Mouse (Mus musculus) bone marrow, adult 2 months (tissue): Measurements from ENCODE around the gene Cacna1g. TPM values are rescaled to one million over a fixed set of nuclear protein-coding genes. Genes with fewer than 3 reads are reported as not detected.

Experiments
- H3K27ac ChIP-seq: fragments of 200-500 bp; 2 replicates; pipeline ENCODE4 v1.5.1; 2012; ENCODE audit warnings: low read depth, mild to moderate bottlenecking, control low read depth, inconsistent platforms, low read length; ENCODE audit not compliant: control insufficient read depth, poor library complexity, insufficient read depth
- H3K4me1 ChIP-seq: fragments of 200-500 bp; 2 replicates; pipeline ENCODE4 v1.6.1; 2011; ENCODE audit warnings: low read length; ENCODE audit not compliant: control insufficient read depth, insufficient read depth
- H3K4me3 ChIP-seq: fragments of 200-500 bp; replicated peaks from 2 replicates; pipeline ENCODE3; 2011; ENCODE audit warnings: mild to moderate bottlenecking, low read depth, low read length, control low read depth; ENCODE audit not compliant: control insufficient read depth
- CTCF ChIP-seq: fragments of 200-500 bp; IDR thresholded peaks from 2 replicates; pipeline ENCODE4 v1.5.1; 2011; ENCODE audit warnings: low read length, control low read depth; ENCODE audit not compliant: control insufficient read depth, insufficient read depth
- POLR2A ChIP-seq: fragments of 200-500 bp; IDR thresholded peaks from 2 replicates; pipeline ENCODE4 v1.6.1; 2011; ENCODE audit warnings: low read depth, mild to moderate bottlenecking, control low read depth, low read length, borderline replicate concordance; ENCODE audit not compliant: control insufficient read depth
- WGBS: fragments of 180-500 bp; shearing (Covaris S2); methylation state at CpG from one replicate; pipeline ENCODE4 v1.1.7; 2018; 5-methylcytosine and 5-hydroxymethylcytosine counted together
- polyA plus RNA-seq: library from polyadenylated mRNA; stranded (reverse); fragments of >200 nt; gene quantifications from 2 replicates; pipeline ENCODE4 v1.2.4, GENCODE M21; 2011; ENCODE audit warnings: low replicate concordance; ENCODE audit not compliant: missing spikeins, insufficient read depth, insufficient read length

Cacna1g gene
- polyA plus RNA-seq, 1 experiment = 26.8 TPM

DNA sequence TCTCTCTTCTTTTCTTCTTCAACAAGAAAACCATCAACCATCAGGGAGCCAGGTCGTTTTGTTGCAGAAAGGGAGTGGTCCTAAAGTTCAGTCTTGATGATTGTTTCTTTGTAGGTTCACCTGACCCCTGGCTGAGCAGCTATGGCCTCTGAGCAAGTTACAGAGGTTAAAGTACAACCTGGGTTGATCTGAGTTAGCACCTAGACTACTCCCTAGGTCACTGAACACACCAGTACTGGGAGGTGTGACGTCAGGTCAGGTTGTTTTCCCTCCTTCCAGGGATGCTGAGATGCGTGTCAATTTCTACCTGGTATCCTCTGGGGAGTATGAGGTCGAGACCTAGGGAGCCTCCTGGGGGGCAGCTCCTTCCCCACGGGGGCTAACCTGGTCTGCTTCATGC lies 48.8 kb downstream of the Cacna1g start:
- no peaks in the 10 kb centered on the region for H3K4me1 ChIP-seq
- H3K4me3 ChIP-seq = no peak overlapping the region
- no peak for TF ChIP-seq CTCF
- TF ChIP-seq POLR2A = no peak
- no peak overlapping the region for H3K27ac ChIP-seq
- WGBS = 70% methylated on average over 5 of the region's 5 CpGs

- Histone ChIP-seq H3K4me3 (no peak overlapping the region), H3K4me1 (no peaks in the 10 kb centered on the region), H3K27ac (no peak overlapping the region)
- 58% methylated on average over 15 of the region's 15 CpGs for WGBS
- TF ChIP-seq CTCF (no peak), POLR2A (no peak)
Observed at GRCm38 (mm10) chr11:94424380-94424779, 49.6 kb downstream of the Cacna1g start.

DNA sequence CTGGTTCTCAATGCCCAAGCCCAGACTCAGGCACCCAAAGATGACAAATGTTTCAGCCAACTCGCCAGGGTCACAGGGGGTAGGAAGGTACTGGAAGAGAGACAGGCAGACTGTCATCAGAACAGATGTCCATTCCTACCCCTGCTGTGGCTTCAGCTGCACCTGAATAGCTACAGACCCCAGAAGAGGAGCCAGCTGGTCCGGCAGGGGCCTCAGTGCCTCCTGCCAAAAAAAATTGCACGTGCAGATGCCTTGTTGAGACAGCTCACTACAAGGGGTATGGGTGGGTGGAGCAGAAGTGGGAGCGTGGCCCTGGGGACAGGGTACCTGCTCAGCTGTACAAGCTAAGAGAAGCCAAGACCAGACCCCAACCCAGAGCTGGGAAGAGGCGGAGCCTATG lies 50.1 kb downstream of the Cacna1g start:
- Histone ChIP-seq H3K4me1 (no peaks in the 10 kb centered on the region), H3K27ac (no peak overlapping the region), H3K4me3 (no peak overlapping the region)
- no peak for TF ChIP-seq CTCF
- no peak for TF ChIP-seq POLR2A
- 66% methylated on average over 5 of the region's 5 CpGs for WGBS

GRCm38 (mm10) chr11:94420991-94421390 lies 53.0 kb downstream of the Cacna1g start:
- TF ChIP-seq CTCF (no peak), POLR2A (no peak)
- 53% methylated on average over 6 of the region's 6 CpGs for WGBS
- H3K4me1 ChIP-seq = no peaks in the 10 kb centered on the region
- H3K4me3 ChIP-seq = no peak overlapping the region
- H3K27ac ChIP-seq = no peak overlapping the region

DNA sequence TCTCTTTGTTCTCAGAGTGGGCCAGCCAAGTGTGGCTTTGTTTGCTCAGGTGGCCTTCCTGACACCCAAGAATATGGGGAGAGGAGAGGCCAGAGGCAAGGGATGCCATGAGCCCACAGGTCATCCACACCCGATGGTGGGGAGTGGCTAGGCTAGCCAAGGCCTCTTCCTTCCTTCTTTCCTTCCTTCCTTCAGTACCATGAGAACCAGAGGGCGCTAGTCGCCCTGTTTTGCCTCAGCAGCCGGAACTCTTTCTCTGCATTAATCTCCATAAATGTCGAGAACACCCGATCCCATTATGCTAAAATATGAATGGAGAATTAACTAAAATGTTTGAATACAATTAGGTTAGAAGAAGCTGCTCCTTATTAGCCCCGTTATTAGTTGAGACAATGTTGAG lies 53.7 kb downstream of the Cacna1g start:
- Histone ChIP-seq H3K4me3 (no peak overlapping the region), H3K27ac (no peak overlapping the region), H3K4me1 (no peaks in the 10 kb centered on the region)
- WGBS = 9% methylated on average over 7 of the region's 7 CpGs
- TF ChIP-seq CTCF = peak; percentile 26; the same call in 1 of the 2 replicates
- no peak for TF ChIP-seq POLR2A

DNA sequence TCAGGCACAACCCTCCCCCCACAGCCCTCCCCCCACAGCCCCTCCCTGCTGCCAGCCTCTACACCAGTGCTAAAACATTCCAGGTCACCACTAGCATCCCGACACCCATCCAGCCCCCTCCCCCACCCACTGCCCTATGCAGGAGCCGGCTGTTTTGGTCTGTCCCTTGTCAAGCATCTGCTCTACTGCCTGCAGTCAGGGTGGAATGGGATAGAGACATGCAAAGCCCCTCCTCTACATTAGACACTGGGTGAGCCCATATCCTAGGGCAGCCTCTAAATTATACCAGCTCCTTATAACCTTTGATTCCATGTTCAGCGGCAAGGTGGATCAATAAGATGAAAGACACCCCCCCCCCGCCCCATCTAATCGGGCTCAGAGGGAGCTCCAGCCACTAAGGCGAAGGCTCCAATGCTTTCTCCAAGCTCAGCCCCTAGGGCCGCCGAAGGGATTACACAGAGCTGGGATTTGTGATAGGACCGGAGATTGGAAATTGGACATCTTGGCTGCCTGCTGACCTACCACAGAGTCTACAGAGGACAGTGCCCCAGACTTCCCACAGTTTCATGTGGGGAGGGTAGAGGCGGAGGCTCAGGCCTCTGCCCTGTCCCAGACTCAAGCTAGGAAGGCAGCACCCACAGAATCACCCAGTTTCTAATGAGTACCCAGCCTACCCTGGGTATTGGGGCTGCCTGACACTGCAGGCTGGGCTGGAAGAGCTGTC lies 54.8 kb downstream of the Cacna1g start:
- TF ChIP-seq CTCF (no peak), POLR2A (no peak)
- WGBS = 78% methylated on average over 10 of the region's 10 CpGs
- no peaks in the 10 kb centered on the region for H3K4me1 ChIP-seq
- no peak overlapping the region for H3K27ac ChIP-seq
- H3K4me3 ChIP-seq = no peak overlapping the region

DNA sequence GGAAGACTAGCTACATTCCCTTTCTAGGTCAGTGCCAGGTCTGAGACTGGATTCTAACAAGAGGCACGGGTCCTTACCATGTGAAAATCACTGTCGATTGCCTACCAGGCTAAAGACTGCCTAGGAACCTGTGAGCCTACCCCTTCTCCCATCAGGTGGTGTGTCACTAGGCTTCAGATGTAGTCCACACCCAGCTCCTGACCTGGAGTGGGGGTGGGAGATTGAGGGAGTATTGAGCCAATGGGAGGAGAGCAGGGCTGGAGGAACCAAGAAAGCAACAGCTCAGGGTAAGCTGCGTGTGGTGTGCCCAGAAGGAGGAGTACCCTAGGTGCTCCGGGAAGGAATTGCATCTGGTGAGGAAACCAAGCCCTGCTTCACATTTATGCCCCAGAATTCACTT lies 60.0 kb downstream of the Cacna1g start:
- no peak overlapping the region for H3K4me3 ChIP-seq
- no peaks in the 10 kb centered on the region for H3K4me1 ChIP-seq
- no peak overlapping the region for H3K27ac ChIP-seq
- TF ChIP-seq CTCF (no peak), POLR2A (no peak)
- WGBS = 74% methylated on average over 4 of the region's 4 CpGs

GRCm38 (mm10) chr11:94413516-94413915 lies 60.5 kb downstream of the Cacna1g start:
- WGBS = 30% methylated on average over 8 of the region's 8 CpGs
- Histone ChIP-seq H3K4me1 (no peaks in the 10 kb centered on the region), H3K27ac (no peak overlapping the region), H3K4me3 (no peak overlapping the region)
- no peak for TF ChIP-seq CTCF
- TF ChIP-seq POLR2A = no peak

- Histone ChIP-seq H3K27ac (no peak overlapping the region), H3K4me3 (no peak overlapping the region), H3K4me1 (no peaks in the 10 kb centered on the region)
- WGBS = 15% methylated on average over 10 of the region's 10 CpGs
- no peak for TF ChIP-seq CTCF
- TF ChIP-seq POLR2A = no peak
Observed at GRCm38 (mm10) chr11:94412998-94413469, 61.0 kb downstream of the Cacna1g start.
